Mouse (Mus musculus) T-helper 1 cell (primary cell): ENCODE data around the gene Sucla2.
"Not testable (repeated sequence)": the region's sequence is repeated elsewhere in the genome, so short reads cannot be mapped to it uniquely, and the experiment has no call there.

Source experiments
- in situ Hi-C: fragments of 300-600 bp; cut with MboI, MseI; formaldehyde crosslinking; loops from one replicate; pipeline ENCODE4 v1.15.1; 2025; ENCODE audit warnings: high pct_unique_total_duplicates

Gene Sucla2

DNA sequence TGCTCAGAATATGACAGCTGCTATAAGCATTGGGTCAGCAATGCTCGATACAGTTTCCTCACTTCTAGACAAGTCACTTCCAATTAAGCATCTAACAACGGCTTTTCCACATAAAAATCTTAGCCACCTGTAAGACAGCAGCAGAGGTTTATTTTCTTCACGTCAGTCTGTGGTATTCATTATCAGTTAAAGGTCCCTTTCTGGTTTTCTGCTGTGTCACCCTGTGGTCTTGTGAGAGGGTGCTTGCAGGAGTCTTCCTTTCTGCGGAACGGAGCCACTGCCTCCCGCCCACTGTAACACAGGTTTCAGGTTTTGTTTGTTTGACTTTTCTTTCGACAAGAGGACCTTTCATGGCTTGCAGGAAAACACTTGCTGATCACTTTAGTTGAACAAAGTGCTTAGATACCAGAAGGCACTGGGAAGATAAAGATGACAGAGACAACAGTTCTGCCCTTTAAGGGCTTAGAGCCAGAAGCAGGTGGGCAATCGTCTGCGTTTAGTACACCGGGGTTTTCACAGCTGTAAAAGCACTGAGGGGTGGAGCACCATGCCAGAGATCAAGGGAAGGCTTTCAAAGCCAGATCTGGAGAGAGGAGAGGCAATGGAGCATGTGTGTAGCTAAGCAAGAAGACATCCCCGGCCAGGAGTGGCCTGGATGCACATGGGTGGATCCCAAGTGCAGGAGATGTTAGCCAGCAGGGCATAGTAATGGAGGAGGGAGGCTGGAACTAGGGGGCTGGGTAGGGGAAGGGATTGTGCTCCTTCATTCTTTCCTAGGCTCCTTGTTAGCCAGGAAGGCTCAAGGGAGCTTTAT lies 83.8 kb downstream of the Sucla2 start:
- in situ Hi-C loops = no loop called here

DNA sequence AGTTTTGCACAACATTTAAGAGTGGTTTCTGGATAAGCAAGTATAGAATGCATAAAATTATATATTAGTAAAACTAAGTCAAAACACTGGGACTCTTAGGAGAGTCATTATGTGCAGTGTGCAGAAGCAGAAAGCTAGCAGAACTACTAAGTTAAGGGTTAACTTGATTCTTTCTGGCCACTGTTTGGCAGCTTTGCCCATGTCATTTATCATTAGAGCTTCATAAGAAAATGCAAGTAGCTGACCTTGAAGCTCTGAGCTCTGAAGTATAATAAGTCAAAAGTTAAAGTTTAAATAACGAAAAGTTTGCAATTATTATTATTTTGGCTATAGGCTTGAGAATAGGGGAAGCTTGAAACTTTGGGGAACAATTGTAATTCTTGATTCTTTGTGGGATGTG lies 89.8 kb downstream of the Sucla2 start:
- in situ Hi-C loops = not testable (repeated sequence)

GRCm38 (mm10) chr14:73620880-73621279 lies 95.8 kb downstream of the Sucla2 start:
- in situ Hi-C loops = no loop called here

- in situ Hi-C loops = no loop called here
Observed at GRCm38 (mm10) chr14:73622988-73623387, 97.9 kb downstream of the Sucla2 start.

GRCm38 (mm10) chr14:73625469-73625868 lies 100.3 kb downstream of the Sucla2 start:
- in situ Hi-C loops = no loop called here

DNA sequence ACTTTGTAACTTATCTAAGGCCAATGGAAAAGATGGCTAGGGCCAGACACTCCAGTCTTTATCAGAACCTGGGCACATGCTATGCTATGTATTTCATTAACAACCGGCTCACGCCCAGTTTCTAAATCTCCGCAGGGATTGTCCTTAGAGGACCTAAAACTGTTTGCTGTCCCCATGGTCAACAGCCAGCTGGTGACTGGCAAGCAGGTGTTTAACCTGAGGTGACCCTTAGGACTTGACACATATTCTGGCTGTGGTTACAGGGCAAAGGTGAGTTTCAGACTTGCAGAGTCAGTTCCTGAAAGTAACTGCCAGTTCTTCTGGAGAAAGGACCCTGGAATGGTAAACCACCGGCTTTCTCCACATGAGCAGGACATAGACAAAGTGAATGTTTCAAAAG lies 106.4 kb downstream of the Sucla2 start:
- in situ Hi-C loops = no loop called here

DNA sequence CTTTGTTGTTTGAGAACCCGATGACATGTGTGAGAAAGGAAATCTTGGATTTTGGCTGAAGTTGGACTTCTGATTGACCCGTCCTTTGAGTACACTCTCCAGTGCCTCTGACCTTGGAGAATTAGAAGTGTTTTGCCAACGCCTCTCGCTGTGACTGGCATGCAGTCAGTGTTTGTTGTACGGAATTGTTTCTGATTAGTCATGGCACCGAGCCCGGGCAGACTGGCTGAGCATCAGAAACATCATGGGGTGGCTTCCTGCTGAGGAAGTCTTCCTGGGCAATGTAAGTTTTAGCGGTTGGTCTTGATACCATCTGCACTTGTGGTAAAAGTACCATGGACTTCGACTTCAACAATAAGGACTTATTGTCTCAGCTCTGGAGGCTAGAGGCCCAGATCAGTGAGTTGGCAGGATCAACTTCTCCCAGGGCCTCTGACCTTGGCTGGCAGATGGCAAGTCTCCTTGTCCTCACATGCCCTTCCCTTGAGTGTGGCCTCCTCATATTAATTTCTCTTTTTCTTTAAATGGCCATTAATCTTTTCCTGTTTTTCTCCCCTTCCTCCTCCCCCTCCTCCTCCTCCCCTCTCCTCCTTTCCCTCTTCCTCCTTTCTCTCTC lies 107.6 kb downstream of the Sucla2 start:
- in situ Hi-C loops = no loop called here

DNA sequence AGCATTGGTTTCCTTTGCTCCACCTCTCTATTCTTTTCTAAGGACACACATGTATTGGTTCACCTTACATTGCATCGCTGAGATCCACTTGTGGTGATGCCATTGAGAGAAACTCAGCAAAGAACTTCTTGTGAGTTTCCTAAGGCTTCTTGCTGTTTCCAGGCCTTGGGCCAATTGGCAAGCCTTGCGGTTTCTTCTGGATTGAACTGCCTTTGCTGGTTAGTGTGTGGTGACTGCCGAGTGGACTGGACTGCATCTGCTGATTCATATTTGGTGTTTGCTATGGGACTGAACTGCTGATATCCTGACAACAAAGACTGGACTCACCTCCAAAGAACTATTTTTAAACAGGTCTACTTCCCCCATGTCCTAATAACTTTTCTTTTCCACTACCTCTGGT lies 109.2 kb downstream of the Sucla2 start:
- in situ Hi-C loops = no loop called here

DNA sequence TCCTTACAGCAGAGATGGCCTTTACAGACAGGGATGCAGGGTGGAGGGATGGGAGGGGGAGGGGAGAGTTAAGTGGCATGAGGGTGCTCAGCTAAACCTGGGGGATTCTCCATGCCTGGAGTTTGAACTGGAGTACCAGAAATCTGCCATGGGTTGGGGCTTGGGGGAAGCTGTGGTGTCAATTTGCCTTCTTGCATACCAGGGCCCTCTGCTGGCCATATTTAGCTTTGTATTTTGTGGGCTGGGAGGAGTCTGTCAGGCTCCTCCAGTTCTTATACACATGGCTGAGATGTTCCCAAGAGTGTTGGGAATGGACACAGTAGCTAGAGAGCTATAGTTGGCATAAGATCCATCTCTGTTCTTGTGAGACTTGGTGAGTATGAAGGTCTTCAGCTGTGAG lies 112.3 kb downstream of the Sucla2 start:
- in situ Hi-C loops = loop anchor here (5.0 kb wide), 1 partner anchor 105 kb away; no protein-coding TSS in a partner anchor
